Mouse (Mus musculus) heart, embryonic 16.5 days (tissue): ENCODE results near the gene App. TPM values are rescaled to one million over a fixed set of nuclear protein-coding genes. Genes with fewer than 3 reads are reported as not detected.

ENCODE experiments used
- ATAC-seq: fragments of 200-750 bp; cut with Nextera tagmentation; replicated peaks from 2 replicates; pipeline ENCODE4 v1.8.0; 2017; ENCODE audit warnings: moderate number of reproducible peaks; ENCODE audit not compliant: insufficient read depth, low FRiP score; ENCODE audit errors: extremely low read depth
- H3K27ac ChIP-seq: fragments of 300-500 bp; sonication (generic); 2 replicates; pipeline ENCODE4 v1.5.1; 2014; ENCODE audit warnings: mild to moderate bottlenecking, low read length, control low read depth, moderate library complexity
- H3K27me3 ChIP-seq: fragments of 300-500 bp; sonication (generic); 2 replicates; pipeline ENCODE4 v1.6.1; 2014; ENCODE audit warnings: low read length, mixed read lengths; ENCODE audit not compliant: control insufficient read depth, insufficient read depth
- H3K36me3 ChIP-seq: fragments of 300-500 bp; sonication (generic); 2 replicates; pipeline ENCODE4 v1.6.1; 2014; ENCODE audit not compliant: control insufficient read depth, insufficient read depth
- H3K4me1 ChIP-seq: fragments of 300-500 bp; sonication (generic); 2 replicates; pipeline ENCODE4 v1.6.1; 2014; ENCODE audit warnings: low read length, mixed read lengths; ENCODE audit not compliant: control insufficient read depth, insufficient read depth
- H3K4me2 ChIP-seq: fragments of 300-500 bp; sonication (generic); 2 replicates; pipeline ENCODE4 v1.6.1; 2014; ENCODE audit warnings: low read depth, mild to moderate bottlenecking, control low read depth, low read length
- H3K4me3 ChIP-seq: fragments of 300-500 bp; sonication (generic); 2 replicates; pipeline ENCODE4 v1.5.1; 2014; ENCODE audit warnings: mild to moderate bottlenecking, control low read depth, low read length
- H3K9ac ChIP-seq: fragments of 300-500 bp; sonication (generic); 2 replicates; pipeline ENCODE4 v1.6.1; 2014; ENCODE audit warnings: low read length, control low read depth
- H3K9me3 ChIP-seq: fragments of 300-500 bp; sonication (generic); replicated peaks from 2 replicates; pipeline ENCODE4 v1.6.1; 2016; ENCODE audit warnings: low read length; ENCODE audit not compliant: control insufficient read depth
- WGBS: fragments of 180-500 bp; shearing (Covaris S2); extraction: QIAGEN DNeasy Blood & Tissue Kit; methylation state at CpG from one replicate; pipeline ENCODE4 v1.1.7; 2014; 5-methylcytosine and 5-hydroxymethylcytosine counted together
- polyA plus RNA-seq: library from polyadenylated mRNA; unstranded; fragments of >200 nt; fragmentation: Nextera tagmentation; extraction: Ambion mirVana; gene quantifications from 2 replicates; pipeline ENCODE4 v1.2.1, GENCODE M21; 2015

App gene
- polyA plus RNA-seq, 1 experiment from 2014 or later, result 187 TPM

DNA sequence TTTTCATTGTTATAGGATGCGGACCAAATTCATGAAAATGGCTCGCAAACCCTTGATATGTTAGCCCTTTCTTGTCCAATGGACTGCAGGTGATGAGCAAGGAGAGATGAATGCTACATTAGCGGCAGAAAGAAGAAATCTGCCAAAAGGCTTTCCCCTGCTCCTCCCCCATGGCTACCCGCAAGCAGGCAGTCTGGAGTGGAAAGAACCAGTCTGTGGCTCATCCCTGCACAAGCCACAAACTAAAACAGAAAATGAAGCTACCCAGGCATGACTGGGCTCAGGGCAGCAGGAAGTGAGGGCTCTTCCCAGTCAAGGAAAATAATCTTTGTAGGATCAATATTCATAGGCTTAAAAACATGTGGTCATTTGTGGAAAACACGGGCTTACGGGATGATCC lies 54.6 kb downstream of the App start:
- peaks cover 6% of the 10 kb centered on the region for H3K36me3 ChIP-seq
- 98% methylated on average over 6 of the region's 6 CpGs for WGBS
- no peak overlapping the region for H3K9ac ChIP-seq
- no peak overlapping the region for H3K4me2 ChIP-seq
- ATAC-seq, result no peak
- no peak overlapping the region for H3K4me3 ChIP-seq
- H3K9me3 ChIP-seq, result no peaks in the 10 kb centered on the region
- H3K4me1 ChIP-seq, result 0 out of 2 replicates have a peak, but pooled peaks cover 2% of the 10 kb centered on the region
- no peak overlapping the region for H3K27ac ChIP-seq
- no peaks in the 10 kb centered on the region for H3K27me3 ChIP-seq

DNA sequence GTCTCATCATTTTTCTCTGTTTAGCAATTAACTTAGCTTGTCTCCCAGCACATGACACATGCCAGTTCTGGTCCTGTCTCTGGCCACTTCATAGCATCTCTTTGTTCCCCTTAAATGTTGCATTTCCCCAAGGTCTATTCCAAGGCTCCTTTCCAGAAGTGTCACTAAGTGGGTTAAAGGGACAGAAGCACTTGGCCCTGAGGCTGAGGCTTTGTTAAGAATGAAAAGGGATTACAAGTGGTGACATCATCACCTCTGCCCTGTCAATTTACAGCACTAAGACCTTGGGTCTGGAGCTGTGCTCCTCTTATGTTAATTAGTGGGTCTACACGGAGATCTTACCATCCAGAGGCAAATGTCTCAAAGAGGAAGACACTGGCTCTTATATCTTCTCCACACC lies 56.0 kb downstream of the App start:
- H3K4me1 ChIP-seq, result 0 out of 2 replicates have a peak, but pooled peaks cover 2% of the 10 kb centered on the region
- no peak overlapping the region for H3K9ac ChIP-seq
- H3K4me3 ChIP-seq, result no peak overlapping the region
- H3K27me3 ChIP-seq, result no peaks in the 10 kb centered on the region
- no peak overlapping the region for H3K4me2 ChIP-seq
- no peak for ATAC-seq
- no peaks in the 10 kb centered on the region for H3K9me3 ChIP-seq
- H3K27ac ChIP-seq, result no peak overlapping the region
- WGBS, result 52% methylated on average over 1 of the region's 1 CpGs
- H3K36me3 ChIP-seq, result peaks cover 6% of the 10 kb centered on the region

DNA sequence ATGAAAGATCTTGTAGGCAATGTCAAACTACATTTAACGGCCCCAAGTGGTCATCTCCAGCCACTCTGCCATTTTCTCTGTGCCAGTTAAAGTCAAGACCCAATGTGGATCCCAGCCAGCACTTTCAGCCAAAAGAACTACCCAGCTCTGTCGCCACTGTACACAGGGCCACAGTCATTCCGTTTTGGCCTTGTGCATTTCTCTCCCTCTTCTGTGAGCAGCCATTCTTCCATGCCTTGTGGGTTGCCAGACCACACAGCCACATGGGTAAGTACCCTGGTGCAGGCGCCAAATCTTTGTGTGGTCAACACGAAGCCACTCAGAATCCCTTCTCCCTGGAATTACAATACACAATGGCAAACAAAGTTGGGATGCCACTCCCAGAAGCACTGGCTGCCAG lies 57.7 kb downstream of the App start:
- Histone ChIP-seq H3K27me3 (no peaks in the 10 kb centered on the region), H3K36me3 (peaks cover 6% of the 10 kb centered on the region), H3K9ac (no peak overlapping the region), H3K4me3 (no peak overlapping the region), H3K9me3 (no peaks in the 10 kb centered on the region), H3K4me1 (peaks cover 2% of the 10 kb centered on the region; the same call in 1 of the 2 replicates), H3K4me2 (no peak overlapping the region), H3K27ac (no peak overlapping the region)
- ATAC-seq, result no peak
- 79% methylated on average over 5 of the region's 5 CpGs for WGBS

DNA sequence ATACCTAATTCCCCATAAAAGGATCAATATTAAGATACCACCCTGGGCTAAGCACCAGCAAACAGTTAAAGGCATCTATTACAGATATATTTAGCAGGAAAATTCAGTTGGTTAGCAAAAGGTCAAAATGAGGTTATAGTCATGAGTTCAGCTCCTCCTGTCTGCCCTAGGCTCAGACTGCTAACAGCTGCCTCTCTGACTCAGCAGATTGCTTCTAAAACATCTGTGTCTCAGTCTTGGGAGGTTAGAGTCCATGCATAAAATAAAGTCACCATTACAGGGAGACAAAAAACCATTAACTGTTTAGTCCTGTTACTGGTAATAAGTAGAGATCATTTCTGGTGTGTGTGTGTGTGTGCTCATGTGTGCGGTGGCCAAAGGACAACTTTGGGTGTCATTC lies 58.8 kb downstream of the App start:
- H3K4me1 ChIP-seq, result peaks cover 6% of the 10 kb centered on the region; the same call in 1 of the 2 replicates
- no peak overlapping the region for H3K27ac ChIP-seq
- H3K27me3 ChIP-seq, result no peaks in the 10 kb centered on the region
- H3K36me3 ChIP-seq, result peaks cover 6% of the 10 kb centered on the region
- no peak overlapping the region for H3K4me3 ChIP-seq
- ATAC-seq, result no peak
- H3K9ac ChIP-seq, result no peak overlapping the region
- no peak overlapping the region for H3K4me2 ChIP-seq
- H3K9me3 ChIP-seq, result no peaks in the 10 kb centered on the region
- 88% methylated on average over 1 of the region's 1 CpGs for WGBS

DNA sequence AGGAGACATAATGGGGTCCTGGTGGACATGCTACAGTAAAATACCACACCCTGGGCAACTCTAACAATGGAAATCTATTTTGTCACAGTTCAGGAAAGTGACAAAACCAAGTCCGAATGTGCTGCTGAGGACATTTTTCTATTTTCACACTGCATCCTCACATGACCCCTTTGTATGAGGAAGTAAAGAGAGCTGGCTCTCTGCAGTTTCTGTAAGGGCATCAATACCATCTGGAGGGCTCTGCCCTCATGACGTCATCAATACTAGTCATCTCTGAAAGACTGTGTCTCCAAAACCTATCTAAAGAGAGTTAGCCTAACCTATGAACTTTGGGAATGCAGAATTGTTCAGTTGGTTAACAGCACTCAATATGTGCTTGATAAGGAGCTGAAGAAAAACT lies 59.6 kb downstream of the App start:
- Histone ChIP-seq H3K9me3 (no peaks in the 10 kb centered on the region), H3K27ac (no peak overlapping the region), H3K36me3 (peaks cover 2% of the 10 kb centered on the region), H3K9ac (no peak overlapping the region), H3K4me1 (peaks cover 5% of the 10 kb centered on the region), H3K27me3 (no peaks in the 10 kb centered on the region), H3K4me3 (no peak overlapping the region), H3K4me2 (no peak overlapping the region)
- no peak for ATAC-seq
- WGBS, result 77% methylated on average over 2 of the region's 2 CpGs

DNA sequence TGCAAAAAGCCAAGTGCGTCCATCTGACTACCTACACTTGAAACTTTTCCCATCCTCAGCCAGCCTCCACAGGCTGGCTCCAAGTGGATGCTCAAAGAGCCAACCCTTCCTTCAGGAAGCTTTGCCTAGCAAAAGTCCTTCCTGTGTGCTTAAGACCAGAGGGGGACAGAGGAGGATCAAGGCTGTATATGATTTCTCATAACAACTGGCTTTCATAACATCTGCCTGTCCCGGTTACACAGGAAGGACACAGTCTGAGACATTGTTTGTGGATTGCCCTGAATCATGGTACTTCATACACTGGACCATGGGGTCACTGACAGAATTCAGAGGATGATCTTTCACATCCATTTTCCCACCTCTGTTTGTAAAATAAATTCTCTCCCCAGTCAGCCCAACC lies 61.3 kb downstream of the App start:
- Histone ChIP-seq H3K4me3 (no peak overlapping the region), H3K4me1 (peaks cover 6% of the 10 kb centered on the region), H3K27ac (no peak overlapping the region), H3K27me3 (no peaks in the 10 kb centered on the region), H3K36me3 (no peaks in the 10 kb centered on the region), H3K4me2 (no peak overlapping the region), H3K9me3 (no peaks in the 10 kb centered on the region), H3K9ac (no peak overlapping the region)
- WGBS, result 68% methylated on average over 2 of the region's 2 CpGs
- ATAC-seq, result no peak

DNA sequence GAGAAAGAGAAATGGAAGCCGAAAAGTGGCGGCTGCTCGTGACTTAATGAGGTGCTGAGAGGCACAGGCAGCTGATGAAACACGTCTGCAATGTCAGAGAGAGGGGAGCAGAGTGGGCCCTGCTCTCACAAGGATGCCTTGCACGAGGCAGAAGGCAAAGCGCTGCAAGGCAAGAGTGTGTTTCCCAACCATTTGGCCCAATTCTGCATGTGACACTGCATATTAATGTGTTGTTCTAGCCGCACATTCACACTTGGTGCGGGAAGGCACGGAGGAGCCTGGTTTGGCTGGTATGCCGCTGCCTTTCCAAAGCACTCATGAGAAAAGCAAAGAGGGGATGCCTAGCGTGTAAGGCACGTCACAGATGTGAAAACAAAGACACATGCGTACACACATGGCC lies 63.1 kb downstream of the App start:
- no peaks in the 10 kb centered on the region for H3K27me3 ChIP-seq
- no peaks in the 10 kb centered on the region for H3K9me3 ChIP-seq
- peaks cover 6% of the 10 kb centered on the region for H3K4me1 ChIP-seq
- no peak overlapping the region for H3K4me2 ChIP-seq
- H3K27ac ChIP-seq, result no peak overlapping the region
- H3K9ac ChIP-seq, result no peak overlapping the region
- no peak for ATAC-seq
- H3K4me3 ChIP-seq, result no peak overlapping the region
- H3K36me3 ChIP-seq, result no peaks in the 10 kb centered on the region
- WGBS, result 53% methylated on average over 13 of the region's 13 CpGs

DNA sequence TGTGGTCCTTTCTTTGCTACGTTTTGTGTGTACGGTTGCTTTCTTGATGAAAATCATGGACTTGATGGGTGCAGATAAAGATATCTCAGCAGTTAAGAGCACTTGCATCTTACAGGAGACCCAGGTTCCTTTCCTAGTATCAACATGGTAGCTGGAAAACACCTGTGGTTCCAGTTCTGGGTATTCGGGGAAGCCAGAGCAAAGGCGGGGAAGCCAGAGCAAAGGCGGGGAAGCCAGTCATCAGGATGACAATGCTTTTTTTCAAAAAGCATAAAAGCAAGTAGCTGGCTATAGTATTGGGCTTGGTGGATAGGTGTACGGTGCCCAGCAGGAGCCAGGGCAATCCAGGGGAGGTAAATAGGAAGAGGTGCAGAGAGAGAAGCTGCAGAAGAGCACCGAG lies 65.1 kb downstream of the App start:
- Histone ChIP-seq H3K36me3 (no peaks in the 10 kb centered on the region), H3K27me3 (no peaks in the 10 kb centered on the region), H3K27ac (no peak overlapping the region), H3K9ac (no peak overlapping the region), H3K4me2 (no peak overlapping the region), H3K4me3 (no peak overlapping the region), H3K4me1 (peaks cover 8% of the 10 kb centered on the region), H3K9me3 (no peaks in the 10 kb centered on the region)
- WGBS, result 85% methylated on average over 7 of the region's 7 CpGs
- no peak for ATAC-seq

DNA sequence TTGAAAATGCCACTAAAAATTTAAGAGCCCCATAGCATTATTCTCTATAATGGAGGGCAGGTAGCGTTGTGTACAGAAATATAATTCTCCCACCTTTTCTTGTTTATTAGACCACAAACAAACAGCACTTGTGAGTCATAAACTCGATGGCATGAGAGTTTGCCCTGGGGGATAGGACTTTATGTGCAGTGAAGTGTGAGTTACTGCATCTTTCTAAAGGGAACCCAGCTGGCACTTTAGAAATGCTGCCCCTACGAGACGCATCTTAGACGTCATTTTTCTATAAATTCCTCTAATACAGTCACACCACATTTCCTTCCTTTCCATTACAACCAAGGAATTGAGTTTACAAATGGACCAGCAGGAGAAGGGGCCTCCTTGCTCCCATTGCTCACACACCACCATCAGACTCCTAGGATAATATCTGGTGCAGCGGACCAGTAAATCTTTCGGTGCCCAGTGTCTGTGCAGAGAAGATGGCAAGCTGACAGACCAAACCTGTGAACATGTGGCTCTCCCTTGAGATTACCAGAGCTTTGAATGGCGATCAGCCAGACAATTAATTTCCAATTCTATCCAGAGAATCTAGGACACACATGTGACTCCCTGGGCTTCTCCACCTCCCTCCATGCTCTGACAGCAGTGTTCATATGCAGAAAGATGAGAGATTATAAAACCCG lies 66.8 kb downstream of the App start:
- H3K9me3 ChIP-seq, result no peaks in the 10 kb centered on the region
- no peak overlapping the region for H3K4me2 ChIP-seq
- H3K36me3 ChIP-seq, result peaks cover 3% of the 10 kb centered on the region; the same call in 1 of the 2 replicates
- WGBS, result 82% methylated on average over 9 of the region's 9 CpGs
- H3K4me3 ChIP-seq, result no peak overlapping the region
- H3K9ac ChIP-seq, result no peak overlapping the region
- no peaks in the 10 kb centered on the region for H3K27me3 ChIP-seq
- no peak for ATAC-seq
- H3K4me1 ChIP-seq, result peaks cover 11% of the 10 kb centered on the region
- H3K27ac ChIP-seq, result no peak overlapping the region
